Mouse (Mus musculus): Measurements from ENCODE around the gene Col15a1. TPM values are rescaled to one million over a fixed set of nuclear protein-coding genes. Genes with fewer than 3 reads are reported as not detected.

The Col15a1 gene
- 4.7 and 6.4 TPM in 2 replicates for polyA plus RNA-seq (2015; fragmentation: Nextera tagmentation; extraction: Ambion mirVana)

DNA sequence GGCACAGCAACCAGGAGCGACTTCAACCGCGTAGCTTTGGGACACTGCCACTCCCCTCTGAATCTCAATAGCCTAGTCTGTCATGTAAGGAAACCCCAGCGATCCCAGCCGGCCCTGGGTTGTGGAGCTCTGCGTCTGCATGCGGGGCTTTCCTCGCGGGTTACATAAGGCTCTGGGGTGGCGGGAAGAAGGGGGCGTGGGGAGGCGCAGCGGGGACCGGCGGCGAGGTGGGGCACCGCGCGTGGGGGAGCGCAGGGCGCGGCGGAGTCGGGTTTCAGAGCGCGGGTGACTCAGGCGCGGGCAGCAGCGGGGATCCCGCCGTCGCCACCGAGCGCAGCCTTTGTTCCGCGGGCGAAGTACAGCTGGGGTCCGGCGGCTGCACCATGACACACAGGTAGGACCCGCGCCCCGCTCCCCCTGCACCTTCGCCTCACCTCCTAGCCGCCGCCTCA is at the start of gene Col15a1:
Gene Col15a1 (plus strand): TSS at position 193 of the 452 bp plus-strand sequence.
- peaks cover 39% of the 10 kb centered on the region for H3K4me1 ChIP-seq
- ATAC-seq (ENCODE audit: extremely low read depth, insufficient number of reproducible peaks, low FRiP score, low TSS enrichment): no peak
- peak within 1 kb of the TSS; percentile 58 for H3K4me3 ChIP-seq
- H3K27ac ChIP-seq (replicated peaks): no peak within 1 kb of the TSS
- H3K27me3 ChIP-seq (replicated peaks): peaks cover 88% of the 10 kb centered on the region
- H3K9me3 ChIP-seq: no peaks in the 10 kb centered on the region
- peak within 1 kb of the TSS; percentile 83 for H3K4me2 ChIP-seq
- H3K36me3 ChIP-seq: no peaks in the 10 kb centered on the region
- under 1% methylated on average over 44 of the region's 45 CpGs for WGBS
- peak within 1 kb of the TSS; percentile 73 for H3K9ac ChIP-seq

DNA sequence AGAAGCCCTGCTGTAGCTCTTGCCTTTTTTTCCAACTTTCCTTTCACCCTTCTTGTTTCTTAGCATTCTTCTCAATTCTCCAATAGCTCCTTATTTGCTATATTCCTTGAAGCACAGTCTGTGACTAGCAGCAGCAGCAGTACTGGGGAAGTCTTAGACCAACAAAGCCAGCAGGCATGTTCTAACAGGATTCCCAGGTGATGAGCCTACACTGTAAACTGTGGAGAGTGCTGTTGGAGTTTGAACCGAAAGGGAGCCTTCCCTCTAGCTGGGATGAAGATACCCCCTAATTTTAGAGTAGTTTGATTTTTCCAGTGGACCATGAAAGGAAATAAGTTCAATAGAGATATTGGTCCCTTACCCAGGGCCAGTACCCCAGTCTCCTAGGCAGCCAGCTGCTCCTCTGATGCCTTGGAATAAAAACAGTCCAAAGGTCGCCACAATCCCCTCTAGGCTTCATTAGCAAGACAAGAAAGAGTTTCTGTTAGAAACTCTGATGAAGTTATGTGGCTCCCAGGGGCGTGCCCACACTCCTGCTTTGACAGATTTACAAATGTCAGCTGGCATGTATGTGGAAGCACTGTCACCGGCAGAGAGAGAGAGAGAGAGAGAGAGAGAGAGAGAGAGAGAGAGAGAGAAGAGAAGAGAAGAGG is 46.7 kb upstream of the Col15a1 start:
- 28% methylated on average over 3 of the region's 4 CpGs for WGBS
- Histone ChIP-seq H3K4me1 (no peaks in the 10 kb centered on the region), H3K4me3 (no peak overlapping the region), H3K4me2 (no peak overlapping the region), H3K9me3 (no peaks in the 10 kb centered on the region), H3K9ac (no peak overlapping the region), H3K27ac (replicated peaks) (no peak overlapping the region), H3K27me3 (replicated peaks) (0 out of 2 replicates have a peak, but pooled peaks cover 3% of the 10 kb centered on the region), H3K36me3 (no peaks in the 10 kb centered on the region)
- ATAC-seq (ENCODE audit: extremely low read depth, insufficient number of reproducible peaks, low FRiP score, low TSS enrichment): no peak

DNA sequence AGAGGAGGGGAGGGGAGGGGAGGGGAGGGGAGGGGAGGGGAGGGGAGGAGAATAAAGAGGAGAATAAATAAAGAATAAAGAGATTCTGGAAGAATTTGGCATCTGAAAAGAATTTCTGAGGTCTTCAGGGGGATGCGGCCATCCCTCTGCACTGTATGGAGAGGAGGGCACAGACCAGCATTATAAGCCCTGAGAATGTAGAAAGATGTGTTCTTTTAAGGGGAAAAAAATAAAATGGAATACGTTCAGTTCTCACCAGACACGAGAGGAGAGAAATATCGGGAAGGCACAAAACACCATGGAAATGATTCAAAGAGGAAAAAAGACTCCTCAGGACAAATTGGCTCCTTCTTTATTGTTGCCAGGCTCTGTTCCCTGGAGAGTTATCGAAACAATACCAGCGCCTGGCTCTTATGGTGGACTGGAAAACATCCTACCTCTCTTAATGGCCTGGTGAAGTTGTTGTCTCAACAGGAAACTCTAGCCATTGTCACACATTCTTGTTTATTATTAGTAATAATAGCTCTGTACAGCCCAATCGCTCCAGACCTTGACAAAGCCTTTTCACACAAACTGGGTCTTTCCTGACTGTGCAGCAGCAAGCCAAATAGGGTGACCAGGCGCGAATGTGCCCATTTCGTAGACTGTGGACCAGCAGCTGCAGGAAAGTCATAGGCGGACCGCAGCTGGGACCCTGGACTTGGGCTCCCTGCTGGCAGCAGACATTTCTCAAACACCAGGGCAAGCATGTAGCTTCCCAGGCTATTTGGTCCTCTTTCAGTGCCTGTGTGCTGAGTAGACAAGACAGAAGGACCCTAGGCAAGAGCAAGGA is 46.0 kb upstream of the Col15a1 start:
- WGBS: 65% methylated on average over 12 of the region's 12 CpGs
- H3K9ac ChIP-seq: no peak overlapping the region

DNA sequence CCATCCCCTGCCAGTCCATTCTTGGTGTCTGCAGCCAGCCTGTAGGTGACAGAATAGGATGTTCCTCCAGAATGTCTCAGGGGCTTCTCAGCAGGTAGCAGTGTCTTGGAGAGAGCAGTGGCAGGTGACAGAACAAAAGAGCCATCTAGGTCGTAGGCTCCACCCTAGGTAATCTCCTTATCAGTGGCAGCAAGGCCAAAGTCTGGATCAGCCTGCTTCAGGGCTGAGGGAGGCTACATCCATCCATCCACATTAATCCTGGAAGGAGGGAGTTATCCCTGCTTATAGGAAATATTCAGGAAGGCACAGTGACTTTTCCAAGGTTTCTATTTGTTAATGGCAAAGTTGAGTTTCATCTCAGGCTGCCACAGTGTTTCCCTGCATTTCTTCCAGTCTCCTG is 35.6 kb upstream of the Col15a1 start:
- peaks cover 6% of the 10 kb centered on the region; the same call in 1 of the 2 replicates for H3K4me1 ChIP-seq
- 12% methylated on average over 1 of the region's 1 CpGs for WGBS
- no peaks in the 10 kb centered on the region for H3K36me3 ChIP-seq
- no peak overlapping the region for H3K27ac ChIP-seq (replicated peaks)
- no peak overlapping the region for H3K4me3 ChIP-seq
- no peaks in the 10 kb centered on the region for H3K9me3 ChIP-seq
- H3K4me2 ChIP-seq: no peak overlapping the region
- H3K9ac ChIP-seq: no peak overlapping the region
- no peaks in the 10 kb centered on the region for H3K27me3 ChIP-seq (replicated peaks)
- ATAC-seq (ENCODE audit: extremely low read depth, insufficient number of reproducible peaks, low FRiP score, low TSS enrichment): no peak

More for the DNA sequence above, 46.0 kb upstream of the Col15a1 start:
- H3K27me3 ChIP-seq (replicated peaks): 0 out of 2 replicates have a peak, but pooled peaks cover 3% of the 10 kb centered on the region
- H3K4me1 ChIP-seq: no peaks in the 10 kb centered on the region
- H3K4me3 ChIP-seq: no peak overlapping the region
- ATAC-seq (ENCODE audit: extremely low read depth, insufficient number of reproducible peaks, low FRiP score, low TSS enrichment): no peak
- H3K9me3 ChIP-seq: no peaks in the 10 kb centered on the region
- no peaks in the 10 kb centered on the region for H3K36me3 ChIP-seq
- H3K27ac ChIP-seq (replicated peaks): no peak overlapping the region
- H3K4me2 ChIP-seq: no peak overlapping the region

GRCm38 (mm10) chr4:47177101-47177500 is 30.9 kb upstream of the Col15a1 start:
- Histone ChIP-seq H3K27me3 (replicated peaks) (no peaks in the 10 kb centered on the region; the same call in 1 of the 2 replicates), H3K36me3 (no peaks in the 10 kb centered on the region), H3K4me1 (peaks cover 9% of the 10 kb centered on the region; the same call in 1 of the 2 replicates), H3K9me3 (no peaks in the 10 kb centered on the region), H3K4me3 (no peak overlapping the region), H3K27ac (replicated peaks) (no peak overlapping the region), H3K9ac (no peak overlapping the region), H3K4me2 (no peak overlapping the region)
- WGBS: 55% methylated on average over 8 of the region's 8 CpGs
- no peak for ATAC-seq (ENCODE audit: extremely low read depth, insufficient number of reproducible peaks, low FRiP score, low TSS enrichment)

DNA sequence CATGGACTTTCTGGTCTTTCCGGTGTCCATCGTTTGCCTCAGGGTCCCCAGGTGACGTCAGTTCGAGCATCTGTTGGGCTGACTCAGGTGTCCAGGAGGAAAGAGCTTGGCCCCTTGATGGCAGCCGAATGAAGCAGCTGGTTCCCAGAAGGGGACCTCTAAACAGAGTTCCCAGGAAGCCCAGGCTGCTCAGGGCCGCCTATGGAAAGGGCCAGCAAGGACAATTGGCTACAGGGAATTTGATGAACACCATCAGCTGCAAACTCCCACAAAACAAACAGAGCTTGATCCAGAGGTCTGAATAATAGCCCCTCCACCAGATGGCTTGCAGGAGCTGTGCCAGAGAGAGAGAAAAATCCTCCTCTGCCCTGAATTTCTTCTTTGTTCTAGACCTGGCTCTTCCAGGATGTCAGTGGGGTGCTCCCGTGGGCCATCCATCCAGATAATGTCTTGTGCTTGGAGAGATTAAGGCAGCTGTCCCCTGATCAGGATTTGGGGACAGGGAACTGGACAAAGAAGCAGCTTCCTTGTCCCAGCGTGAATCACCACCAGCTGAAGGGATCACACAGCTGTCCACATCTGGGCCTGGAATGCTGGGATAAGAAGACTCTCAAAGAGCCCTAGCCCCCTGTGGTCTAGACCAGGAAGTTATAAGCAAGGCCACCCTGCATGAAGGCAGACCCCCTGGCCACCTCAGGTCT is 29.6 kb upstream of the Col15a1 start:
- Histone ChIP-seq H3K4me2 (no peak overlapping the region), H3K36me3 (no peaks in the 10 kb centered on the region), H3K9me3 (no peaks in the 10 kb centered on the region), H3K4me3 (no peak overlapping the region), H3K4me1 (peaks cover 12% of the 10 kb centered on the region; the same call in 1 of the 2 replicates), H3K9ac (no peak overlapping the region), H3K27ac (replicated peaks) (no peak overlapping the region), H3K27me3 (replicated peaks) (no peaks in the 10 kb centered on the region; the same call in 1 of the 2 replicates)
- ATAC-seq (ENCODE audit: extremely low read depth, insufficient number of reproducible peaks, low FRiP score, low TSS enrichment): no peak
- 57% methylated on average over 8 of the region's 8 CpGs for WGBS

DNA sequence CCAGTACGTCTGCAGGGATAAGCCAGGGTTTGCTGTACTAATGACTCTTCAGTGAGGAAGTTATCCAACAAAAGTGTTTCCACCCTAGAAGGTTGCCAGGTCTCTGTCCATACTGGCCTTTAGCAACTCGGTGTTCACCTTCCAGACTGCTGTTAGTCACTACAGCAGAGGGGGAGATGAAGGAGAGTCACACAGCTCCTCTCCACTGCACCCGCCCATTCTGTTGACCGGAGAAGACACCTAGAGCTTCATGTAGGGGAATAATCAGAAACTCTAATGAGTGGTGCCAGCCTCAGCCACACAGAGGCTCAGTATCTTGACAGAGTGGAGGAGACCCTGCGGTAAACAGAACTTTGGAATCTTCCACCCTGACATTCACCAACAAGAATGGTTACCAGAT is 28.4 kb upstream of the Col15a1 start:
- H3K9me3 ChIP-seq: no peaks in the 10 kb centered on the region
- H3K36me3 ChIP-seq: no peaks in the 10 kb centered on the region
- no peak for ATAC-seq (ENCODE audit: extremely low read depth, insufficient number of reproducible peaks, low FRiP score, low TSS enrichment)
- H3K4me2 ChIP-seq: no peak overlapping the region
- peaks cover 17% of the 10 kb centered on the region for H3K4me1 ChIP-seq
- H3K4me3 ChIP-seq: no peak overlapping the region
- 67% methylated on average over 5 of the region's 5 CpGs for WGBS
- H3K27ac ChIP-seq (replicated peaks): no peak overlapping the region
- no peaks in the 10 kb centered on the region; the same call in 1 of the 2 replicates for H3K27me3 ChIP-seq (replicated peaks)
- no peak overlapping the region for H3K9ac ChIP-seq

DNA sequence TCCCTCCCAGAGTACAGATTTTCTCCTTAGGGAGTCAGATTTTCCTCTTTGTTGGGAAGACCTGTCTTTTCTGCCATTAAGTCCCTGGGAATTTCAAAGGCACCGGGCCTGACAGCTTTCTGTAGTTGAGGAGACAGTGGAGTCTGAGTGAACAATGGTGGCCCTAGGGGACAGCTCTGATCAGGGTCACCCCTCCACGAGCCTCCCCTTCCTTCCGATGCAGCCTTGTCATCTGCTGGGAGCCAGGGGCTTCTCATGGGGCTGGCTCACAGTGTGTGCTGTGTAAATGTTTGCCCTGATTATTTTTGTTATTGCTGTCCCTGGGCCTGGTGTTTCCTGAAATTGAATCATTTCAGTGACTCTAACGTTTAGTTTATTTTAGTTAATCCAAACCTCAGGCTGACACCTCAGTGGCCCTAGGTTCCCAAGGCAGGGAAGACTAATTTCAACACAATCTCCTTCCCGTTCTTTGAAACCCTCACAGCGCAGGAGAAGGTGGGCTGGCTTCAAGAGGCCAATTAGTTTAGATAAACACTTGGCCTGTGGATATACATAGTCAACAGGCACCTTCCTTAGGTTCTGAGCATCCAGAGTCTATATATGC is 23.8 kb upstream of the Col15a1 start:
- no peaks in the 10 kb centered on the region; the same call in 1 of the 2 replicates for H3K27me3 ChIP-seq (replicated peaks)
- 42% methylated on average over 6 of the region's 6 CpGs for WGBS
- peaks cover 11% of the 10 kb centered on the region; the same call in 1 of the 2 replicates for H3K4me1 ChIP-seq
- ATAC-seq (ENCODE audit: extremely low read depth, insufficient number of reproducible peaks, low FRiP score, low TSS enrichment): 0 out of 2 replicates have a peak, but pooled peaks have one; percentile 8
- H3K27ac ChIP-seq (replicated peaks): no peak overlapping the region
- no peak overlapping the region for H3K9ac ChIP-seq
- no peaks in the 10 kb centered on the region for H3K9me3 ChIP-seq
- H3K4me2 ChIP-seq: no peak overlapping the region
- H3K36me3 ChIP-seq: no peaks in the 10 kb centered on the region
- no peak overlapping the region for H3K4me3 ChIP-seq

GRCm38 (mm10) chr4:47186514-47186913 is 21.4 kb upstream of the Col15a1 start:
- 60% methylated on average over 6 of the region's 6 CpGs for WGBS
- ATAC-seq (ENCODE audit: extremely low read depth, insufficient number of reproducible peaks, low FRiP score, low TSS enrichment): no peak
- H3K4me3 ChIP-seq: no peak overlapping the region

GRCm38 (mm10) chr4:47196173-47196572 is 11.8 kb upstream of the Col15a1 start:
- Histone ChIP-seq H3K4me1 (no peaks in the 10 kb centered on the region), H3K4me3 (no peak overlapping the region), H3K9me3 (no peaks in the 10 kb centered on the region), H3K36me3 (no peaks in the 10 kb centered on the region), H3K27ac (replicated peaks) (no peak overlapping the region), H3K27me3 (replicated peaks) (peaks cover 11% of the 10 kb centered on the region; the same call in 1 of the 2 replicates), H3K4me2 (no peak overlapping the region), H3K9ac (no peak overlapping the region)
- no peak for ATAC-seq (ENCODE audit: extremely low read depth, insufficient number of reproducible peaks, low FRiP score, low TSS enrichment)
- WGBS: 62% methylated on average over 3 of the region's 3 CpGs

More at GRCm38 (mm10) chr4:47186514-47186913, 21.4 kb upstream of the Col15a1 start:
- Histone ChIP-seq H3K27me3 (replicated peaks) (peaks cover 5% of the 10 kb centered on the region; the same call in 1 of the 2 replicates), H3K9ac (no peak overlapping the region), H3K4me1 (peaks cover 11% of the 10 kb centered on the region; the same call in 1 of the 2 replicates), H3K9me3 (no peaks in the 10 kb centered on the region), H3K27ac (replicated peaks) (no peak overlapping the region), H3K4me2 (no peak overlapping the region), H3K36me3 (no peaks in the 10 kb centered on the region)

Measured in heart, embryonic 13.5 days (tissue).